Mouse (Mus musculus) 416B (cell line): ENCODE data around the gene Hypm.
A peak's percentile ranks its signal among the peaks of the same experiment; 100 is the strongest.

ENCODE experiments used
- DNase-seq: peaks from one replicate; pipeline ENCODE4 v3.0.0; 2011; ENCODE audit warnings: low read depth

Gene Hypm

GRCm38 (mm10) chrX:9846628-9847027, at the start of gene Hypm:
TSS of gene Hypm (plus strand) at chrX:9846928.
- no peak for DNase-seq

- peak; percentile 65 for DNase-seq
Measured at GRCm38 (mm10) chrX:9810101-9810500, 36.6 kb upstream of the Hypm start.

- no peak for DNase-seq
Measured at GRCm38 (mm10) chrX:9812469-9812868, 34.3 kb upstream of the Hypm start.

- DNase-seq = peak; percentile 57
Measured at GRCm38 (mm10) chrX:9834779-9835178, 11.9 kb upstream of the Hypm start.

GRCm38 (mm10) chrX:9849403-9849802, 2.7 kb downstream of the Hypm start, which contains the start of gene H2al3:
TSS of gene H2al3 (plus strand) at chrX:9849703.
- no peak for DNase-seq

GRCm38 (mm10) chrX:9861859-9862258, 15.1 kb downstream of the Hypm start:
- peak; percentile 3 for DNase-seq

GRCm38 (mm10) chrX:9875519-9875918, 28.8 kb downstream of the Hypm start:
- DNase-seq = peak; percentile 72

GRCm38 (mm10) chrX:9885322-9885721, 38.6 kb downstream of the Hypm start, which contains the start of gene Sytl5:
TSS of gene Sytl5 (plus strand) at chrX:9885622.
- DNase-seq = no peak
